Mouse (Mus musculus): ENCODE data around the gene Sgcg. TPM values are rescaled to one million over a fixed set of nuclear protein-coding genes. Genes with fewer than 3 reads are reported as not detected.
A peak's percentile ranks its signal among the peaks of the same experiment; 100 is the strongest.

Gene Sgcg
- polyA plus RNA-seq, 1 experiment from 2014 or later, result 41.0 TPM

DNA sequence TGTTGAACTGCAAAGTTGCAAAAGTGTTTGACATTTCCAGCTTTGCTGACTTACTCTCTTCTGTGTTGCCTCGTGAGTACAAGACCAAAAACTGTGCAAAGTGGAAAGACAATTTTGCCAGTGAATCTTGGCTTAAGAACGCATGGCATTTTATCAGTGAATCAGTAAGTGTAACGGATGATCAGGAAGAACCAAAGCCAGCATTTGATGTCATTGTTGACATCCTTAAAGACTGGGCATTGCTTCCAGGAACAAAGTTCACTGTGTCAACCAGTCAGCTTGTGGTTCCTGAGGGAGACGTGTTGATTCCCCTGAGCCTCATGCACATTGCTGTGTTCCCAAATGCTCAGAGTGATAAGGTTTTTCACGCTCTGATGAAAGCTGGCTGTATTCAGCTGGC is 48.2 kb downstream of the Sgcg start:
- Histone ChIP-seq H3K27ac (replicated peaks in 1 of 2; ENCODE audit: control insufficient read depth in 1 of 2, insufficient read depth in 1 of 2, low read depth in 2 of 2, low read length in 2 of 2) (no peak overlapping the region), H3K36me3 (ENCODE audit: control insufficient read depth, insufficient read depth, low read length) (peaks cover 82% of the 10 kb centered on the region), H3K9me3 (ENCODE audit: control insufficient read depth, low read length) (no peaks in the 10 kb centered on the region), H3K27me3 (ENCODE audit: control insufficient read depth, insufficient read depth, low read length) (no peaks in the 10 kb centered on the region), H3K9ac (ENCODE audit: low read length) (no peak overlapping the region), H3K4me3 (ENCODE audit: control insufficient read depth in 1 of 2, insufficient read depth in 1 of 2, low read depth in 1 of 2, low read length in 2 of 2) (no peak overlapping the region), H3K4me1 (ENCODE audit: control insufficient read depth in 2 of 2, insufficient read depth in 2 of 2, low read length in 2 of 2) (no peaks in the 10 kb centered on the region), H3K4me2 (ENCODE audit: low read length) (no peak overlapping the region)
- ATAC-seq (ENCODE audit: insufficient number of reproducible peaks, insufficient read depth, low FRiP score, low read depth), result no peak
- 76% methylated on average over 5 of the region's 5 CpGs for WGBS

- WGBS, result 88% methylated on average over 4 of the region's 4 CpGs
- Histone ChIP-seq H3K4me1 (ENCODE audit: control insufficient read depth in 2 of 2, insufficient read depth in 2 of 2, low read length in 2 of 2) (no peaks in the 10 kb centered on the region), H3K9me3 (ENCODE audit: control insufficient read depth, low read length) (no peaks in the 10 kb centered on the region), H3K36me3 (ENCODE audit: control insufficient read depth, insufficient read depth, low read length) (peaks cover 82% of the 10 kb centered on the region), H3K27me3 (ENCODE audit: control insufficient read depth, insufficient read depth, low read length) (no peaks in the 10 kb centered on the region), H3K27ac (replicated peaks in 1 of 2; ENCODE audit: control insufficient read depth in 1 of 2, insufficient read depth in 1 of 2, low read depth in 2 of 2, low read length in 2 of 2) (no peak overlapping the region), H3K4me3 (ENCODE audit: control insufficient read depth in 1 of 2, insufficient read depth in 1 of 2, low read depth in 1 of 2, low read length in 2 of 2) (no peak overlapping the region), H3K9ac (ENCODE audit: low read length) (no peak overlapping the region), H3K4me2 (ENCODE audit: low read length) (no peak overlapping the region)
- ATAC-seq (ENCODE audit: insufficient number of reproducible peaks, insufficient read depth, low FRiP score, low read depth), result no peak
These were observed 63.9 kb downstream of the Sgcg start for GRCm38 (mm10) chr14:61194416-61194815.

DNA sequence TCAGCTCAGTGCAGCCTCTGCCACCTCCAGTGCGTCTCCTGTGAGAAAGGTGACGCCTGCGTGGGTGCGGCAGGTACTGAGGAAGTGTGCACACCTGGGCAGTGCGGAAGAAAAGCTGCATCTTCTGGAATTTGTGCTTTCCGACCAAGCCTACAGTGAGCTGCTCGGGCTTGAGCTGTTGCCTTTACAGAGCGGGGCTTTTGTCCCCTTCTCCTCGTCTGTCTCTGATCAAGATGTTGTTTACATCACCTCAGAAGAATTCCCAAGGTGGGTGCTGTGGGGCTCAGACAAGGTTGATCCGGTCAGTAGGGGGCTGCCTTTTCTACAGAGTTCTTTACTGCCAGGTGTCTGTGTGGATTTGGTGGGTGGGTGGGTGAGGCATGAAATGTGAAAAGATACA is 66.0 kb downstream of the Sgcg start:
- peaks cover 76% of the 10 kb centered on the region for H3K36me3 ChIP-seq (ENCODE audit: control insufficient read depth, insufficient read depth, low read length)
- H3K4me1 ChIP-seq (ENCODE audit: control insufficient read depth in 2 of 2, insufficient read depth in 2 of 2, low read length in 2 of 2), result no peaks in the 10 kb centered on the region
- WGBS, result 79% methylated on average over 10 of the region's 10 CpGs
- H3K4me2 ChIP-seq (ENCODE audit: low read length), result no peak overlapping the region
- H3K27me3 ChIP-seq (ENCODE audit: control insufficient read depth, insufficient read depth, low read length), result no peaks in the 10 kb centered on the region
- no peak overlapping the region for H3K9ac ChIP-seq (ENCODE audit: low read length)
- ATAC-seq (ENCODE audit: insufficient number of reproducible peaks, insufficient read depth, low FRiP score, low read depth), result no peak
- H3K9me3 ChIP-seq (ENCODE audit: control insufficient read depth, low read length), result no peaks in the 10 kb centered on the region
- no peak overlapping the region for H3K27ac ChIP-seq (replicated peaks in 1 of 2; ENCODE audit: control insufficient read depth in 1 of 2, insufficient read depth in 1 of 2, low read depth in 2 of 2, low read length in 2 of 2)
- H3K4me3 ChIP-seq (ENCODE audit: control insufficient read depth in 1 of 2, insufficient read depth in 1 of 2, low read depth in 1 of 2, low read length in 2 of 2), result no peak overlapping the region

DNA sequence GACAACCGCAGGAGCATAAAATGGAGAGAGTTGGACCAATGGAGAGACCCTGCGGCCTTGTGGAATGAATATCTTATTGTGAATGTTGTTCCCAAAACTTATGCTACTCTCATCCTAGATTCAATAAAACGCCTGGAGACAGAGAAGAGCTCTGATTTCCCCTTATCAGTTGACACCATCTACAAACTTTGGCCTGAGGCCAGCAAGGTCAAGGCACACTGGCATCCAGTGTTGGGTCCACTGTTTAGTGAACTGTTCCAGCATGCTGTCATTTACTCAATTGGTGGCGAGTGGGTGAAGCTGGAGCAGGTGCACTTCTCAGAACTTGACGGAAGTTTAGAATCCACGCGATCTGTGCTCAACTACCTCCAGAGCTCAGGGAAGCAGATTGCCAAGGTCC is 66.4 kb downstream of the Sgcg start:
- 87% methylated on average over 7 of the region's 7 CpGs for WGBS
- Histone ChIP-seq H3K36me3 (ENCODE audit: control insufficient read depth, insufficient read depth, low read length) (peaks cover 74% of the 10 kb centered on the region), H3K9ac (ENCODE audit: low read length) (no peak overlapping the region), H3K27me3 (ENCODE audit: control insufficient read depth, insufficient read depth, low read length) (no peaks in the 10 kb centered on the region), H3K4me3 (ENCODE audit: control insufficient read depth in 1 of 2, insufficient read depth in 1 of 2, low read depth in 1 of 2, low read length in 2 of 2) (no peak overlapping the region), H3K4me1 (ENCODE audit: control insufficient read depth in 2 of 2, insufficient read depth in 2 of 2, low read length in 2 of 2) (no peaks in the 10 kb centered on the region), H3K27ac (replicated peaks in 1 of 2; ENCODE audit: control insufficient read depth in 1 of 2, insufficient read depth in 1 of 2, low read depth in 2 of 2, low read length in 2 of 2) (no peak overlapping the region), H3K4me2 (ENCODE audit: low read length) (no peak overlapping the region), H3K9me3 (ENCODE audit: control insufficient read depth, low read length) (no peaks in the 10 kb centered on the region)
- no peak for ATAC-seq (ENCODE audit: insufficient number of reproducible peaks, insufficient read depth, low FRiP score, low read depth)

GRCm38 (mm10) chr14:61173229-61173628 is 85.1 kb downstream of the Sgcg start:
- Histone ChIP-seq H3K27ac (replicated peaks in 1 of 2; ENCODE audit: control insufficient read depth in 1 of 2, insufficient read depth in 1 of 2, low read depth in 2 of 2, low read length in 2 of 2) (peak overlapping the region; percentile 69 to 87), H3K9ac (ENCODE audit: low read length) (peak overlapping the region; percentile 87), H3K4me2 (ENCODE audit: low read length) (peak overlapping the region; percentile 65), H3K27me3 (ENCODE audit: control insufficient read depth, insufficient read depth, low read length) (no peaks in the 10 kb centered on the region), H3K36me3 (ENCODE audit: control insufficient read depth, insufficient read depth, low read length) (0 out of 2 replicates have a peak, but pooled peaks cover 6% of the 10 kb centered on the region), H3K9me3 (ENCODE audit: control insufficient read depth, low read length) (no peaks in the 10 kb centered on the region), H3K4me1 (ENCODE audit: control insufficient read depth in 2 of 2, insufficient read depth in 2 of 2, low read length in 2 of 2) (peaks cover 6 to 16% of the 10 kb centered on the region in 2 experiments), H3K4me3 (ENCODE audit: control insufficient read depth in 1 of 2, insufficient read depth in 1 of 2, low read depth in 1 of 2, low read length in 2 of 2) (peak overlapping the region; percentile 71 to 90)
- under 1% methylated on average over 36 of the region's 37 CpGs for WGBS
- ATAC-seq (ENCODE audit: insufficient number of reproducible peaks, insufficient read depth, low FRiP score, low read depth), result peak; percentile 6

- Histone ChIP-seq H3K9ac (ENCODE audit: low read length) (peak overlapping the region; percentile 87), H3K4me2 (ENCODE audit: low read length) (peak overlapping the region; percentile 65), H3K9me3 (ENCODE audit: control insufficient read depth, low read length) (no peaks in the 10 kb centered on the region), H3K36me3 (ENCODE audit: control insufficient read depth, insufficient read depth, low read length) (0 out of 2 replicates have a peak, but pooled peaks cover 6% of the 10 kb centered on the region), H3K4me3 (ENCODE audit: control insufficient read depth in 1 of 2, insufficient read depth in 1 of 2, low read depth in 1 of 2, low read length in 2 of 2) (peak overlapping the region; percentile 71 to 90), H3K27me3 (ENCODE audit: control insufficient read depth, insufficient read depth, low read length) (no peaks in the 10 kb centered on the region), H3K27ac (replicated peaks in 1 of 2; ENCODE audit: control insufficient read depth in 1 of 2, insufficient read depth in 1 of 2, low read depth in 2 of 2, low read length in 2 of 2) (peak overlapping the region; percentile 69 to 87), H3K4me1 (ENCODE audit: control insufficient read depth in 2 of 2, insufficient read depth in 2 of 2, low read length in 2 of 2) (peaks cover 6 to 16% of the 10 kb centered on the region in 2 experiments)
- peak; percentile 98 for ATAC-seq (ENCODE audit: insufficient number of reproducible peaks, insufficient read depth, low FRiP score, low read depth)
- under 1% methylated on average over 51 of the region's 52 CpGs for WGBS
These were observed 85.6 kb downstream of the Sgcg start for GRCm38 (mm10) chr14:61172548-61173158.

DNA sequence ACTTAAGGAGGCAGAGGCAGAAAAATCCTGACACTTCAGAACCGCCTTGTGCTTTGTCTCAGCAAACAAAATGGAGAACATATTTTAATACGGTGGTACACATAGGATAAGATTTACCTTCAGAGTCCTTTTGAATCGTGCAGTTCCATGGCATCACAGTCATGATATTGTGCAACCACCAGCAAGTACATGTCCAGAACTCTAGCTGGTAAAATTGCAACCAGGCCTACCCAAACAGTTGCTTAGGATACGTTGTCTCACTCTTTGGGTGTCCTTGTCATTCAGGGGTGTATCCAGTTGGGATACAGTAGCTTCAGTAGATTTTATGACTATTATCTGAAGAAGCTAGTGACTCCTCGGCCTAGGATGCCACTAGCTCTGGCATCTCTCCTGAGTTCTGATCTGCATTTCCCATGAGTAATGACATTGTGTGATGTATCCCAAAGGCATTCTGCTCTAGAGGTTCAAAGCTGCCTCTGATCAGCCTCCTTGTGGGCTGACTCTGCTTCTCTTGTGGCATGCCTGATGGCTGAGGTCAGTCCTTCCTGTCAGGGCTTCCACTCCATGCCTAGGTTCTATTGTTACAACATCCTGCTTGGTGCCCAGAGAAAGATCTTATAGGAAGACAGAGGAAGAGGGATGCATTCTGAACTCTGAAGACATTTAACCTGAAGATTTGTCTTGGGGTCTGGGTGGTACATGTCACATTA is 86.9 kb downstream of the Sgcg start:
- 0 out of 2 replicates have a peak, but pooled peaks cover 6% of the 10 kb centered on the region for H3K36me3 ChIP-seq (ENCODE audit: control insufficient read depth, insufficient read depth, low read length)
- WGBS, result 78% methylated on average over 5 of the region's 5 CpGs
- ATAC-seq (ENCODE audit: insufficient number of reproducible peaks, insufficient read depth, low FRiP score, low read depth), result no peak

More for the DNA sequence above, 86.9 kb downstream of the Sgcg start:
- Histone ChIP-seq H3K9me3 (ENCODE audit: control insufficient read depth, low read length) (no peaks in the 10 kb centered on the region), H3K27me3 (ENCODE audit: control insufficient read depth, insufficient read depth, low read length) (no peaks in the 10 kb centered on the region), H3K4me3 (ENCODE audit: control insufficient read depth in 1 of 2, insufficient read depth in 1 of 2, low read depth in 1 of 2, low read length in 2 of 2) (no peak overlapping the region), H3K4me1 (ENCODE audit: control insufficient read depth in 2 of 2, insufficient read depth in 2 of 2, low read length in 2 of 2) (peaks cover 6 to 16% of the 10 kb centered on the region in 2 experiments), H3K27ac (replicated peaks in 1 of 2; ENCODE audit: control insufficient read depth in 1 of 2, insufficient read depth in 1 of 2, low read depth in 2 of 2, low read length in 2 of 2) (peak overlapping the region; percentile 12 to 87; a peak in 2 of 4 replicates), H3K4me2 (ENCODE audit: low read length) (no peak overlapping the region), H3K9ac (ENCODE audit: low read length) (no peak overlapping the region)
